In the genomic region with DNA sequence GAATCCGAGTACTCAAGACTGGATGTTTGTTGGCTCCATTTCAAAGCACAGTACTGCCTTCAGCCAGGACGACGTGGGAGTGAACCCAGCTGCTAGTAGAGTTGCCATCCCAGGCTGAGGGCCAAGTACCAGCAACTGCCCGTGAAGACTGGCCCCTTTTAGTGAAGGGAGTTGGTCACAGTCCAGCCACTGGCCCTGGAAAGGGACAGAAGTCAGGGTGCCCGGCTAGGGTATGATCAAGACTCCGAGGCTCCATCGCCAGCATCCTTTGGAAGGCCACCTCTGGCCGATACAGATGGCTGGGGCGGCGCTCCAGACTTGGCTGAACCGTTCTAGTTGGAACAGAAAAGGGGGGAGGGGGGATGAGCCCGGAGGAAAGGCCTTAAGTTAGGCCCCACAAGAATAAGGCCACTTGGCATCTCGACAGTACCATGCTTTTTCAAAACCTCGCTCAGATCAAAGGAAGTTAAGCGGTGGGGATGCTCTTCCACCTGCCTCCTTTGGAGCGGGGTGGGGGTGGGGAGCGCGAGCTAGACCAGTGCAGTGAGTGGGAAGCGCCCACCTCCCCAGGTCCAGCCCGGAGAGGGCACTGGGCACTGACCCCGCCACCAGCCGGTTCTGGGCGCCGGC, we compare ENCODE assay signal across 8 mouse cellular contexts. TPM values are rescaled to one million over a fixed set of nuclear protein-coding genes. Genes with fewer than 3 reads are reported as not detected.
DNase-seq lines count a peak whose midpoint lies in the region; ATAC-seq and TF ChIP-seq lines count a peak whose summit lies in the region.

No protein-coding gene starts in this region.

- WGBS in bone marrow, adult 2 months, result 12% methylated on average over 24 of the region's 24 CpGs
- 3% methylated on average over 24 of the region's 24 CpGs for WGBS in heart, embryonic 12.5 days
- WGBS in kidney, embryonic 16.5 days, result under 1% methylated on average over 24 of the region's 24 CpGs
- 7% methylated on average over 24 of the region's 24 CpGs for WGBS in liver, embryonic 11.5 days
- WGBS in neural tube, embryonic 13.5 days, result 1% methylated on average over 24 of the region's 24 CpGs

- DNase-seq in ES-E14 (ENCODE audit: low read depth, low spot score), result no peak
- DNase-seq in liver, embryonic 11.5 days (ENCODE audit: low spot score), result peak; percentile 39

- no peaks in the 10 kb centered on the region for H3K27me3 ChIP-seq in heart, embryonic 12.5 days (replicated peaks)
- no peaks in the 10 kb centered on the region for H3K27me3 ChIP-seq in kidney, embryonic 16.5 days (ENCODE audit: insufficient read depth, low read length)
- H3K27me3 ChIP-seq in liver, embryonic 11.5 days (replicated peaks; ENCODE audit: control insufficient read depth, insufficient read depth, low read length), result no peaks in the 10 kb centered on the region
- no peaks in the 10 kb centered on the region for H3K27me3 ChIP-seq in neural tube, embryonic 13.5 days

- H3K4me1 ChIP-seq in ES-E14 (ENCODE audit: control insufficient read depth in 2 of 2, insufficient read depth in 2 of 2, low read length in 2 of 2, poor library complexity in 1 of 2), result peaks cover 3 to 12% of the 10 kb centered on the region in 2 experiments; a peak in 2 of 4 replicates
- H3K4me1 ChIP-seq in bone marrow, adult 2 months (ENCODE audit: control insufficient read depth, insufficient read depth, low read length), result no peaks in the 10 kb centered on the region
- peaks cover 30% of the 10 kb centered on the region for H3K4me1 ChIP-seq in heart, embryonic 12.5 days (replicated peaks)
- H3K4me1 ChIP-seq in kidney, embryonic 16.5 days (ENCODE audit: insufficient read depth, low read length), result peaks cover 22% of the 10 kb centered on the region
- H3K4me1 ChIP-seq in liver, embryonic 11.5 days (replicated peaks; ENCODE audit: control insufficient read depth, insufficient read depth, low read length), result peaks cover 13% of the 10 kb centered on the region
- peaks cover 55% of the 10 kb centered on the region for H3K4me1 ChIP-seq in neural tube, embryonic 13.5 days (replicated peaks)

- no peak for TF ChIP-seq POLR2A in bone marrow, adult 2 months (IDR thresholded peaks at IDR 0.05; ENCODE audit: borderline replicate concordance, control insufficient read depth, low read depth, low read length)

- TF ChIP-seq CTCF in bone marrow, adult 2 months (IDR thresholded peaks at IDR 0.05; ENCODE audit: control insufficient read depth, insufficient read depth, low read length), result no peak

- peaks cover 15% of the 10 kb centered on the region for H3K36me3 ChIP-seq in ES-E14 (ENCODE audit: control insufficient read depth, insufficient read depth, low read length, poor library complexity, severe bottlenecking)
- peaks cover 21% of the 10 kb centered on the region for H3K36me3 ChIP-seq in heart, embryonic 12.5 days
- peaks cover 16% of the 10 kb centered on the region; the same call in 1 of the 2 replicates for H3K36me3 ChIP-seq in kidney, embryonic 16.5 days (ENCODE audit: insufficient read depth, low read length)
- peaks cover 19% of the 10 kb centered on the region for H3K36me3 ChIP-seq in liver, embryonic 11.5 days (ENCODE audit: control insufficient read depth, insufficient read depth, low read length)
- peaks cover 28% of the 10 kb centered on the region for H3K36me3 ChIP-seq in neural tube, embryonic 13.5 days

- peak overlapping the region; percentile 93 for H3K9ac ChIP-seq in ES-E14 (ENCODE audit: insufficient read depth, low read depth, low read length, poor library complexity, severe bottlenecking)
- peak overlapping the region; percentile 93 for H3K9ac ChIP-seq in heart, embryonic 12.5 days
- peak overlapping the region; percentile 90 for H3K9ac ChIP-seq in kidney, embryonic 16.5 days (replicated peaks; ENCODE audit: low read length)
- H3K9ac ChIP-seq in liver, embryonic 11.5 days (ENCODE audit: low read depth, low read length), result peak overlapping the region; percentile 95
- H3K9ac ChIP-seq in neural tube, embryonic 13.5 days, result peak overlapping the region; percentile 88

- peak overlapping the region; percentile 84 to 99 for H3K4me3 ChIP-seq in ES-E14 (ENCODE audit: insufficient read depth in 1 of 2, low read depth in 1 of 2, low read length in 2 of 2, poor library complexity in 1 of 2, severe bottlenecking in 1 of 2)
- H3K4me3 ChIP-seq in bone marrow, adult 2 months (replicated peaks; ENCODE audit: control insufficient read depth, low read depth, low read length), result peak overlapping the region; percentile 69
- peak overlapping the region; percentile 94 for H3K4me3 ChIP-seq in heart, embryonic 12.5 days
- peak overlapping the region; percentile 96 for H3K4me3 ChIP-seq in kidney, embryonic 16.5 days (ENCODE audit: low read length)
- H3K4me3 ChIP-seq in liver, embryonic 11.5 days (ENCODE audit: low read depth, low read length), result peak overlapping the region; percentile 90
- peak overlapping the region; percentile 95 for H3K4me3 ChIP-seq in neural tube, embryonic 13.5 days

- ATAC-seq in erythroid progenitor cell, adult 5-6 weeks (replicated peaks; ENCODE audit: low FRiP score, poor library complexity, severe bottlenecking), result 0 out of 2 replicates have a peak, but pooled peaks have one; percentile 0
- ATAC-seq in heart, embryonic 12.5 days (ENCODE audit: insufficient number of reproducible peaks, low FRiP score), result peak; percentile 0; the same call in 1 of the 2 replicates
- ATAC-seq in kidney, embryonic 16.5 days (ENCODE audit: low FRiP score, low TSS enrichment), result peak; percentile 62
- ATAC-seq in liver, embryonic 11.5 days (replicated peaks; ENCODE audit: low FRiP score), result no peak
- ATAC-seq in neural tube, embryonic 13.5 days (ENCODE audit: low read depth), result peak; percentile 60
- no peak for ATAC-seq in monocyte, adult 5-6 weeks (replicated peaks; ENCODE audit: insufficient number of reproducible peaks, low FRiP score, low TSS enrichment, poor library complexity, severe bottlenecking)

- in situ Hi-C loops in ES-E14 (cut with MboI; ENCODE audit: low sequenced_read_pairs in 2 of 2, unreplicated experiment in 2 of 2), result no loop called here

- H3K9me3 ChIP-seq in ES-E14 (ENCODE audit: control insufficient read depth, insufficient read depth, low read depth, low read length), result no peaks in the 10 kb centered on the region
- no peaks in the 10 kb centered on the region for H3K9me3 ChIP-seq in heart, embryonic 12.5 days (replicated peaks)
- no peaks in the 10 kb centered on the region for H3K9me3 ChIP-seq in kidney, embryonic 16.5 days (ENCODE audit: low read length)
- no peaks in the 10 kb centered on the region for H3K9me3 ChIP-seq in liver, embryonic 11.5 days (ENCODE audit: control insufficient read depth, low read length)
- no peaks in the 10 kb centered on the region for H3K9me3 ChIP-seq in neural tube, embryonic 13.5 days

- peak overlapping the region; percentile 92 for H3K4me2 ChIP-seq in heart, embryonic 12.5 days
- H3K4me2 ChIP-seq in kidney, embryonic 16.5 days (replicated peaks; ENCODE audit: low read depth, low read length), result peak overlapping the region; percentile 64
- H3K4me2 ChIP-seq in liver, embryonic 11.5 days, result peak overlapping the region; percentile 97
- H3K4me2 ChIP-seq in neural tube, embryonic 13.5 days, result peak overlapping the region; percentile 86

- H3K27ac ChIP-seq in ES-E14 (ENCODE audit: insufficient read depth, low read depth, low read length, poor library complexity, severe bottlenecking), result peak overlapping the region; percentile 59
- peak overlapping the region; percentile 91; the same call in 1 of the 2 replicates for H3K27ac ChIP-seq in bone marrow, adult 2 months (ENCODE audit: control insufficient read depth, insufficient read depth, low read depth, low read length, poor library complexity)
- peak overlapping the region; percentile 92 for H3K27ac ChIP-seq in heart, embryonic 12.5 days (ENCODE audit: poor library complexity, severe bottlenecking)
- peak overlapping the region; percentile 82 for H3K27ac ChIP-seq in kidney, embryonic 16.5 days (ENCODE audit: low read length)
- H3K27ac ChIP-seq in liver, embryonic 11.5 days (ENCODE audit: low read depth, low read length), result peak overlapping the region; percentile 83
- peak overlapping the region; percentile 94 for H3K27ac ChIP-seq in neural tube, embryonic 13.5 days (replicated peaks)

RNA-seq across cellular contexts. Expression of a gene that starts 0.7 kb away (rescaled TPM):
- 82.7 and 85.3 TPM in 2 replicates for total RNA-seq in ES-E14 (2012; rRNA removed)
- 22.8 and 27.6 TPM in 2 replicates for polyA plus RNA-seq in bone marrow, adult 2 months (2011; ENCODE audit: insufficient read depth, insufficient read length, low replicate concordance, missing spikeins)
- total RNA-seq in erythroid progenitor cell, adult 5-6 weeks (2015; ENCODE audit: low replicate concordance), result 4.2 and 46.1 TPM in 2 replicates
- 13.9 and 19.4 TPM in 2 replicates for total RNA-seq in erythroid progenitor cell, adult 5-6 weeks (2017; ENCODE audit: low replicate concordance)
- polyA plus RNA-seq in heart, embryonic 12.5 days (2016; fragmentation: Nextera tagmentation; extraction: Ambion mirVana), result 24.4 and 26.0 TPM in 2 replicates
- polyA plus RNA-seq in kidney, embryonic 16.5 days (2015; fragmentation: Nextera tagmentation; extraction: Ambion mirVana), result 34.8 and 37.2 TPM in 2 replicates
- 43.5 and 49.2 TPM in 2 replicates for polyA plus RNA-seq in liver, embryonic 11.5 days (2014; fragmentation: Nextera tagmentation; extraction: Ambion mirVana)
- 39.6 and 46.6 TPM in 2 replicates for polyA plus RNA-seq in neural tube, embryonic 13.5 days (2015; fragmentation: Nextera tagmentation; extraction: Ambion mirVana)
- total RNA-seq in monocyte, adult 5-6 weeks (2017), result 28.9 to 39.6 TPM (median 38.2 TPM) in 3 replicates

RNA-seq across cellular contexts. Expression of a gene that starts 1.2 kb away (rescaled TPM):
- 21.4 and 25.8 TPM in 2 replicates for total RNA-seq in ES-E14 (2012; rRNA removed)
- 7.8 and 12.3 TPM in 2 replicates for polyA plus RNA-seq in bone marrow, adult 2 months (2011; ENCODE audit: insufficient read depth, insufficient read length, low replicate concordance, missing spikeins)
- total RNA-seq in erythroid progenitor cell, adult 5-6 weeks (2015; ENCODE audit: low replicate concordance), result 2.9 and 4.2 TPM in 2 replicates
- total RNA-seq in erythroid progenitor cell, adult 5-6 weeks (2017; ENCODE audit: low replicate concordance), result 1.2 TPM in 1 of 2 replicates, not detected in the other
- polyA plus RNA-seq in heart, embryonic 12.5 days (2016; fragmentation: Nextera tagmentation; extraction: Ambion mirVana), result 51.6 and 54.2 TPM in 2 replicates
- polyA plus RNA-seq in kidney, embryonic 16.5 days (2015; fragmentation: Nextera tagmentation; extraction: Ambion mirVana), result 41.6 and 43.8 TPM in 2 replicates
- polyA plus RNA-seq in liver, embryonic 11.5 days (2014; fragmentation: Nextera tagmentation; extraction: Ambion mirVana), result 25.5 and 26.2 TPM in 2 replicates
- 74.9 and 80.2 TPM in 2 replicates for polyA plus RNA-seq in neural tube, embryonic 13.5 days (2015; fragmentation: Nextera tagmentation; extraction: Ambion mirVana)
- 5.5 to 6.7 TPM (median 6.5 TPM) in 3 replicates for total RNA-seq in monocyte, adult 5-6 weeks (2017)

RNA-seq across cellular contexts. Expression of a gene that starts 12.2 kb away (rescaled TPM):
- total RNA-seq in ES-E14 (2012; rRNA removed), result 5.4 and 10.5 TPM in 2 replicates
- polyA plus RNA-seq in bone marrow, adult 2 months (2011; ENCODE audit: insufficient read depth, insufficient read length, low replicate concordance, missing spikeins), result not detected in 2 replicates
- total RNA-seq in erythroid progenitor cell, adult 5-6 weeks (2015; ENCODE audit: low replicate concordance), result not detected in 2 replicates
- not detected in 2 replicates for total RNA-seq in erythroid progenitor cell, adult 5-6 weeks (2017; ENCODE audit: low replicate concordance)
- polyA plus RNA-seq in heart, embryonic 12.5 days (2016; fragmentation: Nextera tagmentation; extraction: Ambion mirVana), result 0.06 and 0.14 TPM in 2 replicates
- polyA plus RNA-seq in kidney, embryonic 16.5 days (2015; fragmentation: Nextera tagmentation; extraction: Ambion mirVana), result 0.46 and 0.61 TPM in 2 replicates
- polyA plus RNA-seq in liver, embryonic 11.5 days (2014; fragmentation: Nextera tagmentation; extraction: Ambion mirVana), result 0.18 and 0.23 TPM in 2 replicates
- 8.2 and 10.0 TPM in 2 replicates for polyA plus RNA-seq in neural tube, embryonic 13.5 days (2015; fragmentation: Nextera tagmentation; extraction: Ambion mirVana)
- 0.53 to 0.76 TPM in 2 of 3 replicates, not detected in the other for total RNA-seq in monocyte, adult 5-6 weeks (2017)

RNA-seq across cellular contexts. Expression of a gene that starts 31.0 kb away (rescaled TPM):
- total RNA-seq in ES-E14 (2012; rRNA removed), result 0.54 and 0.95 TPM in 2 replicates
- polyA plus RNA-seq in bone marrow, adult 2 months (2011; ENCODE audit: insufficient read depth, insufficient read length, low replicate concordance, missing spikeins), result not detected in 2 replicates
- not detected in 2 replicates for total RNA-seq in erythroid progenitor cell, adult 5-6 weeks (2015; ENCODE audit: low replicate concordance)
- 0.13 TPM in 1 of 2 replicates, not detected in the other for total RNA-seq in erythroid progenitor cell, adult 5-6 weeks (2017; ENCODE audit: low replicate concordance)
- not detected in 2 replicates for polyA plus RNA-seq in heart, embryonic 12.5 days (2016; fragmentation: Nextera tagmentation; extraction: Ambion mirVana)
- 0.06 and 0.12 TPM in 2 replicates for polyA plus RNA-seq in kidney, embryonic 16.5 days (2015; fragmentation: Nextera tagmentation; extraction: Ambion mirVana)
- 0.08 TPM in 1 of 2 replicates, not detected in the other for polyA plus RNA-seq in liver, embryonic 11.5 days (2014; fragmentation: Nextera tagmentation; extraction: Ambion mirVana)
- 4.7 and 5.3 TPM in 2 replicates for polyA plus RNA-seq in neural tube, embryonic 13.5 days (2015; fragmentation: Nextera tagmentation; extraction: Ambion mirVana)
- not detected in 3 replicates for total RNA-seq in monocyte, adult 5-6 weeks (2017)

RNA-seq across cellular contexts. Expression of a gene that starts 47.8 kb away (rescaled TPM):
- 10.1 and 15.4 TPM in 2 replicates for total RNA-seq in ES-E14 (2012; rRNA removed)
- 12.5 and 13.4 TPM in 2 replicates for polyA plus RNA-seq in bone marrow, adult 2 months (2011; ENCODE audit: insufficient read depth, insufficient read length, low replicate concordance, missing spikeins)
- 8.6 and 21.4 TPM in 2 replicates for total RNA-seq in erythroid progenitor cell, adult 5-6 weeks (2015; ENCODE audit: low replicate concordance)
- 7.0 and 25.2 TPM in 2 replicates for total RNA-seq in erythroid progenitor cell, adult 5-6 weeks (2017; ENCODE audit: low replicate concordance)
- 9.8 and 11.6 TPM in 2 replicates for polyA plus RNA-seq in heart, embryonic 12.5 days (2016; fragmentation: Nextera tagmentation; extraction: Ambion mirVana)
- polyA plus RNA-seq in kidney, embryonic 16.5 days (2015; fragmentation: Nextera tagmentation; extraction: Ambion mirVana), result 13.4 and 14.0 TPM in 2 replicates
- 21.2 and 24.2 TPM in 2 replicates for polyA plus RNA-seq in liver, embryonic 11.5 days (2014; fragmentation: Nextera tagmentation; extraction: Ambion mirVana)
- polyA plus RNA-seq in neural tube, embryonic 13.5 days (2015; fragmentation: Nextera tagmentation; extraction: Ambion mirVana), result 11.7 and 12.2 TPM in 2 replicates
- 33.8 to 50.2 TPM (median 34.0 TPM) in 3 replicates for total RNA-seq in monocyte, adult 5-6 weeks (2017)

Comparison
In these comparisons a context has a peak if more than half of its experiments do, and no peak if none do; other contexts are left out.
1. ATAC-seq: peak in erythroid progenitor cell, adult 5-6 weeks (single experiment), heart, embryonic 12.5 days (single experiment), kidney, embryonic 16.5 days (single experiment) and neural tube, embryonic 13.5 days (single experiment); none in liver, embryonic 11.5 days (single experiment) and monocyte, adult 5-6 weeks (single experiment).
2. Peak in every context shown above with its lines, with median percentiles within 50 percentile points of each other: H3K27ac ChIP-seq, H3K4me3 ChIP-seq, H3K9ac ChIP-seq and H3K4me2 ChIP-seq.